Mouse (Mus musculus) layer of hippocampus, postnatal 36 days (tissue): ENCODE results near the gene Inpp5a. TPM values are rescaled to one million over a fixed set of nuclear protein-coding genes. Genes with fewer than 3 reads are reported as not detected.

Experiments used
- DNase-seq, 2 experiments: peaks; one replicate each; pipeline ENCODE4 v3.0.0; 2022
- total RNA-seq, 2 experiments: library from RNA; stranded (reverse); gene quantifications; 2 replicates each; pipeline ENCODE4 v1.2.3; 2021

The Inpp5a gene
- total RNA-seq, 2 experiments from 2014 or later, result 38.7 to 42.9 TPM

DNA sequence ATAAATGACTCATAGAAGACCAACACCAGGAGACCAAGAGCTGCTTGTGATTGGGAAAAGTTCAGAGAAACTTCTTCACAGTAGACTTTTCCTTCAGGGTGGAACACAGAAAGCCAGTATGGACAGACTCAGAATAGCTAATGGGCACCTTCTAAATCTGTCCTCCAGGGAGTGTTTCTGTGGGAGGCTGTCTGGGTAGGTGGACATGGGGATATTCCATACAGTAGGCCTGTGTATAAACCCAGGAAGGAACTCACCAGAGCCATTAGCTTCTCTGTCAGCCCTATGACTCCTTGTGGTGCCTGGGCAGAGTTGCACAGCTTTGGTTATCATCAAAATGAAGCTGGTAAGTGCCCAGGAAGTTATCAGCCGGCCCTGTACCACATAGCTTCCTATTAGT is 151.7 kb downstream of the Inpp5a start:
- DNase-seq, result no peak

DNA sequence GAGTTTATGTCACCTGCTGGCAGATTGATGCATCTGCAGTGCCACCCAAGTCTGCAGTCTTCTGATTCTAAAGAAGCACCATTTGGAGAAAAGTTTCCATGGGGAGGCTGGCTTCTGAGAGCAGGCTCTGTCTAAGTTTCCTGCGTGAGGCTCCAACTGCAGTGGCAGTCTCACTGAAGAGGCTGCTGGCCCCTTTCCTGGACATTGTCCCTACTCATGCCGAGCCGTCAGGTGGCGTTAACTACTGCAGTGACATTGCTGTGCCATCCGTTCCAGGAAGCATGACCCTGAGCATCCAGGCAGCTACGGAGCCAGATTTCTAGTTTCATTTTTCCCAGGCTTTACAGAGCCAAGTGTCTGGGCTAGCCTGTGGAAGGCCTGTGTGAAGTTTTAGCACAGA is 152.5 kb downstream of the Inpp5a start:
- no peak for DNase-seq

DNA sequence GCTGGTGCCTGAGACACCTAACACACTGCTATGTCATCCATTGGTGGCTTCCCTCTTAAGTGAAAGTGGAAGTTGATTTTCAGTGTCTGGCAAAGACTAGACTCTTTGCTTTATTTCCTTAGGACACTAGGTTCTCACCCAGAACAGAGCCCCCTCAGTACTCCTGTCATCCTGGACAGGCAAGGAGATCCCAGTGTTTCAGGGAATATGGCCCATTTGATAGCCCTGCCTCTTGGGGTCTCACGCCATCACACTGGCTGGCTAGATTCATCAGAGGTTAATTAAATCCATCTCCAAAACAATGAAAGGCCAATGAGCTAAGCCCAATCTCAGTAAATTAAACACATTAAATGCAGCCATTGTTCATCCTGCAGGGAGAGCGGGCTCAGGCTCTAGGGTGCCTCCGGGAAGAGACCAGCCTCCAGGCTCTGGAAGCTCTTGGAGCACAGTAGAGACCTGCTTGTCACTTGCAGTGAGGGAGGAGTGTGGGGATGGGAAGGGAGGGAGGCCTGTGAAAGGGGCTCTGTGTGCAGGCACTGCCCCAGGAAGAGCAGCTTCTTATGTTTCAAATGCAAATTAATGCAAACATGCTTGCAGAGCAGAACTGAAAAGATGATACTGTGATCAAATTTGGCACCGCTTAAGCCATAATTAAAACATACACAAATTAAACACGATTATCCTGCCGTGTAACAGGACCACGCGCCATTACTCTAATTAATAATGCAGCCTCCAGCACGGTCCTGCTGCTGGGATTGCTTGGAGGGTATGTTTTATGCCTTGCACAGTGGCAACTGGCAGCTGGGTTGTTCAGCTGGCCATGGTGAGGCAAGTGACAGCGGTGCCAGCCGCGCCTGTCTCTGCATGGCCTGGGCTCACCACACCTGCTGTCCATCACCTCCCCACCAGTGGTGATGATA is 156.1 kb downstream of the Inpp5a start:
- DNase-seq, result peak; percentile 44 to 54

DNA sequence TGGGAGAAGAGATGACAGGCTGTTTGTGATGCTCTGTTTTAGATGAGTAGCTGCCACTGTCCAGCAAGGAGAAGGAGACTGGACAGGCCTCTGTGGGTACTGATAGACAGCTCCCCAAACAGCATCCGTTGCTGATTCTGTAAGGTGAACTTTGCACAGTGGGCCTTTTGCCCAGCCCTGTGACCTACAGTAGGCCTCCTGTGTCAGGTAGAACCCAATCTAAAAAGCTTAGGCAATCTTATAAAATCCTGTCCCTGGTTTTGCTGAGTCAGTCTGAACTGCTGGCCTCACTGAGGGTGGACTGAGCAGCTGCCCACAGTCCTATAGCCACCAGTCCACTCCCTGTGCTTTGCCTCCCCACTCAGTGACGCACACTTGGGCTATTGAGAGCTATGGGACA is 158.4 kb downstream of the Inpp5a start:
- DNase-seq, result no peak

DNA sequence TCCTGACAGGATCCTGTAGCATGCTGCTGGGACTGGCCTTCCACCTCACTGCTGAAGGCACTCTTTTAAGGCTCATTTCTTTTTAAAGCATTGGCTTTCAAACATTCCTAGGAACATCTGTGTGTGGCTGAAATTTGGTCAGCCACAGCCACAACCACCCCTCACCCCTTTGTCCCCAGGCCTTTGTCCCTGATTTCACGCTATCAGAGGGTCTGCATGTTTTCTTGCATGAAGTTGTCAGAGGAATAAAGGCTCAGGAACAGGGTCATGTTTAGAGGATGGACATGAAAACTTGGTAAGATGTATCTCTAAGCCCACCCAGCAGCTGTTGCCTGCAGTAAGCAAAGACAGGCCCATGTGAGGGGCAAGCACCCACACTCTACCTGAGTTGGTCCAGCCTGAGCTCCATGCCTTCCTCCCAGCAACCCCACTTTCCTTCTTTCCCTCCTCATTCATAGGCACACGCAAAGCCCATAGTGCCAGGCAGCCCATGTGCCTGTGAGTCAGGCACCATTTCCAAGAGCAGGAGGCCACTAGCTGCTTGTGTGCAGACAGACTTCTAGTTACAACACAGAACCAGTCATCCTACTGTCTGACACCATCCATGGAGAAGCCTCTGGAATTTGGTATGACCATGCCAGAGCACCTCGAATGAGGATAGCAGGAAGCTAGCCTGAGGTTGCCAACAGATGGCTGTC is 161.3 kb downstream of the Inpp5a start:
- DNase-seq, result no peak

DNA sequence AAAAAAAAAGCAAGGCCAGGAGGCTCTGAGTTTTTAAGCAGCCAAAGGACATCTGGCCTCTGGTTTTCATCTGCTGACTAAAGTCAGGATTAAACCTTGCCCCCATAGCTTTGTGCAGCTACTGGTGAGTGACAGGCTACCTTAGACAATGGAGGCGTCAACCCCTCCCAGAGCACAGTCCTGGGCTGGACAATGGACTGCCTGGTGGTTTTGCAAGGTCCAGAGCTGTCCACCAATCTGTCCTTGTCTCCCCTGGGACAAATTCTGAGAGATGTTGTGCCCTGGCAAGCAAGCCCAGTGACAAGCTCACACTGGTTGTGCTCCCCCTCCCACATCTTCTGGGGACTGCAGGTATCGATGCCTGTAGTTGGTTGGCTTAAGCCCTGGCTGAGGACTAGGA is 162.6 kb downstream of the Inpp5a start:
- DNase-seq, result no peak

DNA sequence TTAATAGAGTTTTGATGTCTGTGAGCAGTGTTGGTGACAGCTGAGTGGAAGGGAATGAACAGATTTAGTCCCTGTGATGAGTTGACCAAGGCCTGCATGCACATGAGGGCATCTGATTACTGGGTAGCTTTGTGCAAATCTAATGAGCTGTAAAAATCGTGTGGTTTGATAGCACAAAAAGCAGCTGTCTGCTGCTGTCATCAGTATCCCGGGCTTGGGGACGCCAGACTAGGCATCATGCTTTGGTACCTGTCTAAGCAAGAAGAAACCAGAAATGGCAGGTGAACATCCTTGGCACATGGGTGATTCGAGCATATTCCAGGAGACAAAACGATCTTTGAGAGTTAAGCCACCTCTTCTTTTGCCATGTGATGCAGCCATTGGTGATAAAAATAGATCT is 167.4 kb downstream of the Inpp5a start:
- DNase-seq, result no peak

DNA sequence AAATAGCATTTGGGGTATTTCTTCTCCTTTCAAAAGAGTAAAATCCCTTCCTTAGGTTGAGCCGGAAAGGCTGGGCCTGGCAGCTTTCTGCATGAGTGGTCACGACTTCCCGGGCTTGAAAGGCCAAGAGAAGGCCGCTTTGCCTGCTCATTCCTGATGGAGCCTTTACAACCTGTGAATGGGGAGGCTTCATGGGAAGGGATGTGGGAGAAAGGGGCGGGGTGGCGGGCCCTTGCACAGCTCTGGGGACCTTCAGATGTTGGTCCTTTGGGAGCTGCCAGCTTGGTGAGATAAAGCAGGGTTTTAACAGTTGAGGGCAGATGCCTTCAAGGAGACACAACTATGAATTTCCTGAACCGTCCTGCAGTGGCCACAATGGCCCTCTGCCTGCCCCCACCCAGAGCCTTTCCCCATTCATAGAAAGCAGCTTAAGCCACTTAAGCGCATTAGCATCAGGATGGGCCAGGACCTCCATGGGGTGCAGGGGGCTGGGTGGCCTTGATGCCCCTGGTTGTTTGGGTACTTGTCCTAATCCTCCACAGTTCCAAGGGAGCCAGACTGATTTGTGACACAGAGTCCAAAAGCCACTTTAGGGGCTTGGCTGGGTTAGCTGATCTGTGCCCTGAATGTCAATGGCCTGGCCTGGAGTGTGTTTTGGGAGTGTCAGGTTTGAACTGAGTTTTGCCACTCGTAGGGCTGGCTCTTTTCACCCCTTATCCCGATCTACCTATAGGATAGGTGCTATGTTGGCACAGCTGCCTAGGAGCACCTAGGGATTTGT is 168.0 kb downstream of the Inpp5a start:
- no peak for DNase-seq

DNA sequence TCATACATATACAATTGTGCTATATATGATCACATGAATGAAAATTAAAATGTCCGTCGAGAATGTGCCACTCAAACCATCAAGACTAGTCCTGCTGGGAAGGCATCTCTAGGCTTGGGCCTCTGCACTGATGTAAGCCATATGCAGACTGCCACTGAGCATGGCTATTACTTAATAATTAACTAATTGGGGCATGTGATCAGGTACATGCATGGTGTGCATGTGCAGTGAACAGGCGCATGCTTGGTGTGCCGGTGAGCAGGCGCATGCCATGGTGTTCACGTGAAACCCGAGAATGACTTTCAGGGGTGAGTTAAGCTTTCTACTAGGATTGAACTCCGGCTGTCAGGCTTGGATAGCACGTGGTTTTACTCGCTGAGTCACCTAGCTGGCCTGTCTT is 170.8 kb downstream of the Inpp5a start:
- no peak for DNase-seq

DNA sequence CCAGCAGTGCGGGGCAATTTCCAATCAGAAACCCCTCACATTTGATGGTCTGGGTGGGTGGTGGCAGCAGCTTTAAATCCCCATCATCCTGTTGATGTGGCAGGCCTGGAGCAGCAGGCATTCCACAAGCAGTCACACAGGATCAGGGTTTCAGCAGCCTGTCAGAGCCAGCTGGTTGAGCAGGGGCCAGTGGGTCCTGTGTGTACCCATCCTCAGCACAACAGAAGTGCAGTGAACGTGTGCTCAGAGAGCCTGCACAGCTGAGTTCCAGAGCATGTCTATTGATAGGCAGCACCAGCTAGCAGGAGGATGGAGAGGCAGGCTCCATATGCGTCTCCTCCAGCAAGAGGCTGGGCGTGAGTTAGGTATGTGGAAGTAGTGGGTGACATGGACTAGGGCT is 174.5 kb downstream of the Inpp5a start:
- DNase-seq, result no peak

DNA sequence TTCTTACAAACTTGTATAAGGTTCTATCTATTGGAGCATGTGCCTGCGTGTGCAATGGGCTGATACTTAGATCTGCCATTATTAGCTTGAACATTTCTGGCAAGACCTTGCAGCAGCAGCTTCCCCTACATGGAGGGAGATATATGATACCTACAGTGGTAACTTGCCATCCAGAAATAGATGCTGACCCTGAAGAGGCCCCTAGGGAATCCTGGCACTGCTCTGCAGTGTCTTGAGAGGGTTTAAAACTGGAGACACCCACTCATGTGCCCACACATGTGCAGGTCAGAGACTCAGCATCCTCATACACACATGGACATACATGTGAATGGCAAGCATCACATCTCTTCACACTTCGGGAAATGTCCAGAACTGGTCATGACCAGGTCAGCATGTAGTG is 175.3 kb downstream of the Inpp5a start:
- no peak for DNase-seq

DNA sequence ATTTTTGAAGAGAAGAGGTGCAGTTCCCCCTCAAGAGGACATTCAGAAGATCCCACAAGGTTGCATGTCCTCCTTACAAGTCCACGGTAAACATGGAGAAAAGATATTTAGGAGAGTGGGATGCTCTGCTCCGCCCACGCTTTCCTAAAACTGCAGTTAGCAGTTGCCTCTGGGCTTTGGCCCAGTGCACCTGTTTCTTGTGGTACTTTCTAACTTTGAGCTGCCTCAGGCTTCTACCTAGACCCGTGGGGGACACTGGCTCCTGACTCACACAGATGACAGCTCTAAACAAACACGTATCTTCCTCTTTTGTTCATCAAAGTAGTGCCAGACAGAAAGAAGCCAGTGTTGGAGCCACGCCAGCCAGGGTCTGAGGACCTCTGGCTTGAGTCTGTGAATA is 177.1 kb downstream of the Inpp5a start:
- DNase-seq, result no peak

DNA sequence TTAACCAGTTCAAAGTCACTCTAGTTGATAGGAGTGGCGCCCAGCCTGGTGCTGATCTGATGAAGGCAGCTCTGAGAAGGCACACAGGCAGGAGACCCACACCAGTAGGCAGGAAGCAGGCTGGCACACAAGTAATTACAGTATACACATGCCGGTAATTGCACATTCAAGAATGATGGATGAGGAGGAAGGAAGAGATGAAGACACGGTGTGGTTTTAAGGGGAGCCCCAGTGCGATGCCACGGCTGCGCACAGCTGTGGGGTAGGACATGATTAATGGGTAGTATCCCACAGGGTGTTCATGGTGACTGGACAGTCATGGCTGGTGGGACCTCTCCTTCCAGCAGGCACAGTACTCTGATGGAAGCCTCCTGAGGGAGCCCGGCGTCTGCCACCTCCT is 177.6 kb downstream of the Inpp5a start:
- DNase-seq, result no peak

DNA sequence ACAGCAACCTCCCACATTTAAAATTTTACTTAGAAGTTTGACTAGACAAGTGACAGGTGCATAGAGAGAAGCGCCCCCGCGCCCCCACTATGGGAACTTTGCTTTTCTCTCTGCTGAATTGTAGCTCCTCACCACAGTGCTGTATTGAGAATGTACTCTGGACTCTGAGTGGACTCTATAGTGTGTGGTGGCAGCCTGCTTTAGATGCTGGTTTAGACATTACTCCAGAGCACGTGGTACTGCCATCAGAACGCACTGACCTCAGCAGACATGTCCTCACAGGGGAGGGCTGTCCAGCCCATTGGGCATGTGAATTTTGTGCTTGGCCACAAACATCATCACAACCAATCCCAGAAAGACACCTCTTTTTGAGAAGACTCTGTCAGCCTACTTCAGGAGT is 181.9 kb downstream of the Inpp5a start:
- DNase-seq, result no peak

DNA sequence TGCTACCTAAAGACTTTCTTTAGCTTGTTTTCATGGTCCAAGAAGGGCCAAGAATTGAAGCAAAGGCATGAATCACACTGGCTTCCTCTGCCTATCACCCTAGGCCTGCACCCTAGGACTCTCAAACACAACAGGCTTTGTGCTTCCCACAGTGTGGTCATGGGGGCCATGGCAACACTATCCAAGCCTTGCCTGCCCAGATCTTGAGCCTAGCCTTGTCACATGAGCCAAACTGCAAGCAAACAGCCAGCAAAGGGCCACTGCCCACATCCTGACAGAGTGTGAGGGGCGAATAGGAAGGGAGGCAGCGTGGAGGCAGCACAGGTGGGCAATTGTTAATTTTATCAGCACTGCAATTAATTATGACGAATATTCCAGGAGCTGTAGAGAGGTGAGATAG is 183.8 kb downstream of the Inpp5a start:
- no peak for DNase-seq

DNA sequence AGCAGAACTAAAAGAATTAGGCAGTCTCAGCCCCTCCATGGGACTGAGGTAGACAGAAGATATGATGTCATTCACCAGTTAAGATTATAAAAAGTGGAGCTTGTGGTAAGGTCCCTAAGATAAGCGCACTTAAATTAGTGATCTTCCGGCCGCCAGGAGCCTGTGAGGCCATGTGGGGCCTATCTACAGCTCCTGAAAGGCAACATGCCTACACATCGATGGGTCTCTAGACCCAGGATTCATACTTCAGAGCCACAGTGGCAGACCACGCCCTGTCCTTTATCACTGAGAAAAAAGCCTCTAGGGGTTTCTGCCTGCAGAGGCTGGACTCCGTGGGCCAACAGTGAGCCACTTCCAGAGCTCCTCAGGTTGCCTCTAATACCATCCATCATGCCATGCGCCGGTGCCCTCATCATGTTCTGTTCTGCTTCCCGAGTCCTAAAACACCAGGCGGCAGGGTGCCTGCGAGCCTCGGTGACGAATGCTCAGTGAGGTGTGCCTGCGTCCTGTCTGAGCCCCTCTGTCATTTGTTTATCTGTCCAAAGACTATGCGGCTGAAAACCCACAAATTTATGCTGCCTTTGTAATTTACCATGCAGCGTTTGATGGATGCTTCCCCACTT is 187.3 kb downstream of the Inpp5a start:
- no peak for DNase-seq

DNA sequence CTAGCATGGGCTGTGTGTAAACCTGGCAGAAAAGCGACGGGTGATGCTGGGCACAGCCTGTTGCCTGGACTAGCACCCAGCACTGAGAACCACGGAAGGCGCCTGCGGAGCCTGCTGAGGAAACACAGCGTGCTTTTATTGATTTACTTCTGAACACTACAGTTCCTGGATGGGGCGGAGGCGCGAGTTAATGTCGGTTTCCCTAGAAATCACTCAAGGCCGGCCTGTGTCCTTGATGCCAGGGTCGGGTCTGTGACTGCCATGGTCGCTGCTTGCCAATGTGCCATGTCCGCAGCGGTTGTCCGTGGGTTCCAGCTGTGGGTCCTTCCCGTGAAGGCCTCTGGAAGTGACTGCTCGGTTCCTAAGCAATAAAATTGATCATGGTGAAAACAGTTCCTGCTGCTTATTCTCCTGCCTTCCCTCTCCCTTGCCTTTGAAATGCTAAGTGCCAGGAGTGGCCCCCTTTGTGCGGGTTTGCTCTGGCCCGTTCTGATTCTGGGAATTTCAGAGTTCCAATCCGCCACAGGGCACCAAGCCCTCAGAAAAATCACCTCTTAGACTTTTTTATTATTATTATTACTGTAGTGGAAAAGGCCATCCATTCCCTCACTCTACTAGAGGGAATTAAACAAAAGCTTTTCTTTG is 190.5 kb downstream of the Inpp5a start:
- no peak for DNase-seq

DNA sequence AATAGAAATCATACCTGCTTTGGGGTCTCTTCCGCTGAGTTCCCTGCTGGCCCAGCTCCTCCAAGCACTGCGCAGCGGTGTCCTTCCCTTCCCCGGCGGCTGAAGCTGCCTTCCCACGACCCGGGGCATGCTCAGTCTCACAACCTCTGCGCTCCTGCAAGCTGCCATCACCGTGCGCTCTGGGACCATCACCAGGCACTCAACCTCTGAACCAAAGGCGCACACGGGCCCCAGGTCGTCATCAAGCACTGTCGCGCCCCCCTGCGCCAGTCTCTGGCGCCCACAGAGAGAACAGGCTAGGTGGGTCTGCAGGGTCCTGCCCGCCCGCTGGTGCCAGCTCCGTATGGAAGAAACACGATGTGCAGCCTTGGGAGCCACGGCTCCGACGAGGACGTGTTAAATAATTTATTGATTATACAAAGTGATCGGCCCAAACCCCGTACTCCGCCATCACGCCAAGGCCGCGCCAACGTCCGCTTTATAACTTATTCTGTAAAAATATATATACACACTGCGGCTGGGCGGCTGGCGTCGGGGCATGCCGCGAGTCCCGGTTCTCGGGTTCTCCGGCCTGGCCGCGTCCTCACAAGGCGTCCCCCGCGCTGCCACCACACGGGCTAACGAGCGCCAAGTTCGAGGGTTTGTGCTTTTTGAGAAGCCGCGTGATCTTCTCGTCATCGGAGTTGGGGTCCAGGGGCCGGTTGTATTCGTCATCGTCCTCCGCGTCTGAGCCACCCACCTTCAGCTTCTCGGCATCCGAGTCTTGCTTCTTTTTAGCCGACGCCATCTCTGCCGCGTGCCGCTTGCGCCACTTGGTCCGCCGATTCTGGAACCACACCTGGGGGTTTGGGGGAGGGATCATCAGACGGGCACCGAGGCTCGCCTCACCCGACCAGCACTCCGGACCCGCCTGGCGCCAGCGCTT is 192.2 kb downstream of the Inpp5a start:
- no peak for DNase-seq

DNA sequence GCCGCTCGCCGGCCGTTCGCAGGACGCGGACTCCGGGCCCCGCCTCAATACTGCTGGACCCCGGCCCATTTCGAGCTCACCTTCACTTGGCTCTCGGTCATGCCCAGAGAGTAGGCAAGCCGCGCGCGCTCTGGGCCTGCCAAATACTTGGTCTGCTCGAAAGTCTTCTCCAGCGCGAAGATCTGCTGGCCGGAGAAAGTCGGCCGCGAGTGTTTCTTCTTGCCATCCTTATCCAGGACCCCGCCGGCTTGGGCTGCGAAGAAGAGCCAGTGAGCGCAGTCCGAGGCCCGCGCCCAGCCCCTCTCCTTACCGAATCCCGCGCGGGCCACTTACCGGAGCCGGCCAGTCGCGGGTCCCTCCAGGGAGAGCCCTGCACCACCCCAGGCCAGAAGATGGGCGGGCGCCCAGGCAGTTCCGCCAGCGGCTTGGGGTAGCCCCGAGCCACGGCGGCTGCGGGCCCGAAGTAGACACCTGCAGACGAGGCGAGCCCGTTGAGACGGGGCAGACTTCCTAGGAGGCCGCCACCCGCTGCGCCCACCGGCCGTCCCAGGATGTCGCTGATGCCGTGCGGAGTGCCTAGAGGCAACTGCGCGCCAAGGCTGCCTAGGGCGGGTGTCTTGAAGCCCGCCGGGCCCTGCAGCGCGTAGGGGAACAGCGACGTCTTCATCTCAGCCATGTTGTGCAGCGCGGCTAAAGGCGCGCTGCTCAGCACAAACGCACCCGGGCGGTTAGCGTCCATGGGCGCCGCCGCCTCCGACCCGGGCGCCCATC is 193.1 kb downstream of the Inpp5a start:
- no peak for DNase-seq

DNA sequence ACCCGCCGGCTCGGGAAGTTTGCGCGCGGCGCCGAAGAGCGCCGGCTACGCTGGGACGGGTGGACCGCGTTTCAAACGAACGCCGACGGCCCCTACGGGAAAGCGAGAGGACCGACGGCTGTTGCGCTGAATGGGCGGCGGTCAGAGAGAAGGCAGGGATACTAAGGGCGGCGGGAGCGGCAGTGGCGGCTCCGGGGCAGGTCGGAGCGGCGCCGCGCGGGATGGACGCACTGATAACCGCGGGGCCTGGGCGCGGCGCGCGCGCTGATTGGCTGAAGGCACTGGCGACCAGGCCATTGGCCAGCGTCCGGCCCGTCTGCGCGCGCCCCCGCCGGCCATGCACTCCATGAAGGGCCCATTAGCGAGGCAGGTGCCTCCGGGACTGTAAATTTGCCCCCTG is 193.7 kb downstream of the Inpp5a start, which contains the start of gene Nkx6-2:
Nkx6-2 (minus strand) TSS at position 203 of the 400 bp plus-strand sequence.
- peak; percentile 45 to 53 for DNase-seq
